Mouse (Mus musculus): ENCODE data around the gene Mroh8.

- TF ChIP-seq CTCF (conservative IDR thresholded peaks at IDR 0.05; ENCODE audit: low read length) (no peak), NANOG (IDR thresholded peaks at IDR 0.05; ENCODE audit: borderline replicate concordance, low read length) (no peak), POU5F1 (IDR thresholded peaks at IDR 0.05; ENCODE audit: borderline replicate concordance, low read length) (no peak)
Measured at GRCm38 (mm10) chr2:157178167-157178566, 101.2 kb downstream of the Mroh8 start.

Measured in E14TG2a.4 (cell line).